Mouse (Mus musculus) right cerebral cortex, postnatal 25 days (tissue): ENCODE data around the gene Gm26657.

ENCODE experiments used
- DNase-seq: peaks from one replicate; pipeline ENCODE4 v3.0.0; 2022

The Gm26657 gene

GRCm38 (mm10) chr4:56767861-56768284, 28.0 kb downstream of the Gm26657 start:
- DNase-seq: no peak

- no peak for DNase-seq
These were observed 29.0 kb downstream of the Gm26657 start for GRCm38 (mm10) chr4:56768913-56769312.

GRCm38 (mm10) chr4:56771065-56771464, 31.2 kb downstream of the Gm26657 start:
- no peak for DNase-seq
